Mouse (Mus musculus) ZHBTc4 (cell line): ENCODE results near the gene B020004J07Rik.
A peak's percentile ranks its signal among the peaks of the same experiment; 100 is the strongest.
"Not testable (repeated sequence)": the region's sequence is repeated elsewhere in the genome, so short reads cannot be mapped to it uniquely, and the experiment has no call there.

Experiments
- DNase-seq: peaks from one replicate; pipeline ENCODE4 v3.0.0-alpha.2; 2011; ENCODE audit warnings: low read depth, low spot score

The B020004J07Rik gene

GRCm38 (mm10) chr4:101843923-101844322, at the start of gene B020004J07Rik:
TSS of gene B020004J07Rik (minus strand) at chr4:101844023.
- not testable (repeated sequence) for DNase-seq

- peak; percentile 93 for DNase-seq
Measured at GRCm38 (mm10) chr4:101889377-101889776, 45.6 kb upstream of the B020004J07Rik start.

GRCm38 (mm10) chr4:101883641-101884040, 39.8 kb upstream of the B020004J07Rik start:
- DNase-seq = peak; percentile 92

- DNase-seq = not testable (repeated sequence)
Measured at GRCm38 (mm10) chr4:101875687-101876086, 31.9 kb upstream of the B020004J07Rik start.

GRCm38 (mm10) chr4:101872031-101872430, 28.2 kb upstream of the B020004J07Rik start:
- DNase-seq = peak; percentile 68

GRCm38 (mm10) chr4:101862289-101862688, 18.5 kb upstream of the B020004J07Rik start:
- DNase-seq = peak; percentile 37

- DNase-seq = peak; percentile 94
Measured at GRCm38 (mm10) chr4:101860873-101861272, 17.1 kb upstream of the B020004J07Rik start.

- peak; percentile 73 for DNase-seq
Measured at GRCm38 (mm10) chr4:101850908-101851307, 7.1 kb upstream of the B020004J07Rik start.
